Mouse (Mus musculus) lung, adult 2 months (tissue): ENCODE measurements around the gene Serpinb9e. TPM values are rescaled to one million over a fixed set of nuclear protein-coding genes. Genes with fewer than 3 reads are reported as not detected.
"Not testable (repeated sequence)": the region's sequence is repeated elsewhere in the genome, so short reads cannot be mapped to it uniquely, and the experiment has no call there.

ENCODE experiments used
- DNase-seq: peaks from one replicate; pipeline ENCODE4 v3.0.0; 2022
- H3K4me1 ChIP-seq: fragments of 200-500 bp; 2 replicates; pipeline ENCODE4 v1.6.1; 2011; ENCODE audit warnings: low read length; ENCODE audit not compliant: control insufficient read depth, insufficient read depth
- H3K4me3 ChIP-seq: fragments of 200-500 bp; replicated peaks from 2 replicates; pipeline ENCODE3; 2011; ENCODE audit warnings: low read depth, mild to moderate bottlenecking, control low read depth, low read length; ENCODE audit errors: extremely low read depth
- CTCF ChIP-seq: fragments of 200-500 bp; IDR thresholded peaks from 2 replicates; pipeline ENCODE4 v1.5.1; 2011; ENCODE audit warnings: mild to moderate bottlenecking, low read length, control low read depth; ENCODE audit not compliant: insufficient read depth
- POLR2A ChIP-seq: fragments of 200-500 bp; IDR thresholded peaks from 2 replicates; pipeline ENCODE4 v1.6.1; 2011; ENCODE audit warnings: low read depth, mild to moderate bottlenecking, control low read depth, low read length, borderline replicate concordance; ENCODE audit errors: extremely low read depth
- WGBS: fragments of 180-500 bp; shearing (Covaris S2); methylation state at CpG from one replicate; pipeline ENCODE4 v1.1.7; 2018; 5-methylcytosine and 5-hydroxymethylcytosine counted together
- polyA plus RNA-seq: library from polyadenylated mRNA; depleted of rRNA; stranded (reverse); fragments of >200 nt; gene quantifications from 2 replicates; pipeline ENCODE4 v1.2.3, GENCODE M21; 2012; rRNA removed

Gene Serpinb9e
- not detected in 2 replicates for polyA plus RNA-seq

DNA sequence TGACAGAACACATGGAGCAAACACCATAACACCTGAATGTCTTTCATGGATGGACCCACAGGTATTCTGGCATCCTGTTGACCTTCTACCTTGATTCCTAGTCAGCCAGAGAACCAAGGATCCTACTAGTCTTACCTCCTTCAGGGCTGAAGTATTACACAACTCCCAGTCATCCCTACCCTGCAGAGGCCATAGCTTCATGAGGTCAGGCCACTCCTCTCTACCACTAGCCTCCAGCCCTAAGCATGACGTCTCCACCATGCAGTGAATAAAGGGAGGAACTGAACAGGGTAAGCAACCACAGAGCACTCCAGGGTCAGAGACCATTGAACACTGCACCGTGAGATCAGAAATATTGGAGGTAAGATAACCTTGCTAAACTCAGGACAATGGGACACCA lies at the start of gene Serpinb9e:
Gene Serpinb9e (plus strand): TSS at position 301 of the 400 bp plus-strand sequence.
- 78% methylated on average over 2 of the region's 2 CpGs for WGBS
- DNase-seq, H3K4me1 ChIP-seq, H3K4me3 ChIP-seq: not testable (repeated sequence)

DNA sequence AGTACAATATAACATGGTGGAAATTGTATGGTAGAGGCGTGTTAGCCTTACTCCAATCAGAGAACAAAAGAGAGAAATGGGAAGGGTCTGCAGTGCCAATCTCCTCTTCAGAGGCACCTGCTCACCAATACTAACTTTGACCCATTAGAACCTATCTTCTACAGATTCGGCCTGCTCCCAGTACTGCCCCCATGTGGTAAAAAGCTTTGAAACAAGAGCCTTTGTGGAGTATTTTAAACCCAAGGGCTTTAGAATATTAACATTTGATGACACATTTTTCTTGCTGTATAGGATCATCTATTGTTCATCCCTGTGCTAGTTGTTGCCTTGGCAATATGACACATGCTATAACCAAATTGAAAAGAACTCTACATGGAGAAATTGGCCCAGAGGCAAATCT lies 49.7 kb upstream of the Serpinb9e start:
- no peak for TF ChIP-seq POLR2A
- TF ChIP-seq CTCF = no peak

DNA sequence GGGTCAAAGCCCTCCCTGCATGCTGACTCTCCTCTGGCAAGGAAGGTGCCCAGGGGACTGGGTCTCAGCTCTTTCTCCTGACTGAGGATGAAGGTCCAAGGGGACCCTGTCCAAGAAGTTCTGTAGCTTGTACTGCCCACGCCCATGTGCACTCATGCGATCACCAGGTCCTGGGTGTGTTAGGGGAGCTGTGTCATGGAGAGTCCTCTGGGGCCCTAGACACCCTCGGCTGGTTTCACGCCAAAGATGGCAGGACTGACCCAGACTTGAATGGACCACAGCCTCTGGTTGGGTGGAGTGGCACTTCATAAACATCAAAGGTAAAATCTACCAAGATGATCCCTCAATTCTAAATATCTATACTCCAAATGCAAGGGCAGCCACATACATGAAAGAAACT lies 59.2 kb downstream of the Serpinb9e start:
- not testable (repeated sequence) for H3K4me3 ChIP-seq, DNase-seq, H3K4me1 ChIP-seq
- 82% methylated on average over 4 of the region's 4 CpGs for WGBS

More for the DNA sequence above, 49.7 kb upstream of the Serpinb9e start:
- H3K4me1 ChIP-seq = no peaks in the 10 kb centered on the region
- H3K4me3 ChIP-seq = no peak overlapping the region
- no peak for DNase-seq
- WGBS = 49% methylated on average over 2 of the region's 2 CpGs

Other genes with a start within 250 kb of the Serpinb9e start
- gene Serpinb9, start 246.4 kb upstream of the Serpinb9e start, polyA plus RNA-seq = 17.4 and 29.1 TPM in 2 replicates
- 0.21 and 0.32 TPM in 2 replicates for gene Serpinb9b, start 222.2 kb upstream of the Serpinb9e start, polyA plus RNA-seq
- 0.12 and 0.44 TPM in 2 replicates for gene Serpinb1b, start 171.0 kb upstream of the Serpinb9e start, polyA plus RNA-seq
- gene Serpinb9c, start 89.9 kb upstream of the Serpinb9e start, polyA plus RNA-seq = not detected in 2 replicates
- gene Serpinb9d, start 56.7 kb upstream of the Serpinb9e start, polyA plus RNA-seq = not detected in 2 replicates
- not detected in 2 replicates for gene Serpinb9f, start 74.5 kb downstream of the Serpinb9e start, polyA plus RNA-seq
- gene Gm11397, start 146.1 kb downstream of the Serpinb9e start, polyA plus RNA-seq = not detected in 2 replicates
- gene Serpinb9g, start 235.2 kb downstream of the Serpinb9e start, polyA plus RNA-seq = not detected in 2 replicates